Mouse (Mus musculus): ENCODE results near the gene Rabep2.
"Not testable (repeated sequence)": the region's sequence is repeated elsewhere in the genome, so short reads cannot be mapped to it uniquely, and the experiment has no call there.

- TF ChIP-seq POLR2A (IDR thresholded peaks at IDR 0.05; ENCODE audit: low read depth, low read length); CTCF (conservative IDR thresholded peaks at IDR 0.05 in 1 of 2, IDR thresholded peaks at IDR 0.05 in 1 of 2; ENCODE audit: low read depth in 2 of 2, low read length in 2 of 2); ELF1 (IDR thresholded peaks at IDR 0.05; ENCODE audit: low read depth, low read length); MEF2A (IDR thresholded peaks at IDR 0.05; ENCODE audit: borderline replicate concordance, low read depth, low read length); SIN3A (IDR thresholded peaks at IDR 0.05; ENCODE audit: low read length); EP300 (IDR thresholded peaks at IDR 0.05; ENCODE audit: low read length); ZC3H11A (IDR thresholded peaks at IDR 0.05; ENCODE audit: low read depth, low read length): not testable (repeated sequence)
Observed at GRCm38 (mm10) chr7:126402518-126402917, 26.0 kb upstream of the Rabep2 start.

All from CH12.LX (cell line).